Mouse (Mus musculus) right cerebral cortex, postnatal 25 days (tissue): ENCODE results near the gene Trim47.
A peak's percentile ranks its signal among the peaks of the same experiment; 100 is the strongest.

ENCODE experiments used
- DNase-seq: peaks from one replicate; pipeline ENCODE4 v3.0.0; 2022

Gene Trim47

DNA sequence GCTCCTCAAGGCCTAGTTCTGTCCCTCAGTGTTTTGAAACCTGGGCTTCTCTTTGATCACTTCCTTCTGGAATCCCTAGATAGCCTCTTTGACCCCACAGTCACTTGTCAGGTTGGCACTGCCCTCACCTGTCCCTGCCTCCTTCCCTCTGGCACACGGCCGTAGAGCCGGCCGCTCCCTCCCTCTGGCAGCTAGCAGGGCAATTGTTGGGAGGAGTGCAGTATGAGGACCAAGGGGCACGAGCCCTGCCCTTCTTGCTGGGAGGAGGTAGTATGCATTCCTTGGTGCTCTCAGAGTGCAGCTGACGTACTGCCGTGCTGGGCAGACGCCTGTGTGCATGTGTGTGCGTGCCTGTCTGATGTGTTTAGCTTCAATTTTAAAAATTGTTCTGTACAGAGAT, 66.4 kb downstream of the Trim47 start:
- DNase-seq: no peak

- DNase-seq: no peak
Observed at GRCm38 (mm10) chr11:116059691-116060025, 67.4 kb downstream of the Trim47 start.

GRCm38 (mm10) chr11:116058868-116059690, 67.9 kb downstream of the Trim47 start:
- no peak for DNase-seq

- peak; percentile 62 for DNase-seq
Observed at GRCm38 (mm10) chr11:116058022-116058614, 68.9 kb downstream of the Trim47 start.

DNA sequence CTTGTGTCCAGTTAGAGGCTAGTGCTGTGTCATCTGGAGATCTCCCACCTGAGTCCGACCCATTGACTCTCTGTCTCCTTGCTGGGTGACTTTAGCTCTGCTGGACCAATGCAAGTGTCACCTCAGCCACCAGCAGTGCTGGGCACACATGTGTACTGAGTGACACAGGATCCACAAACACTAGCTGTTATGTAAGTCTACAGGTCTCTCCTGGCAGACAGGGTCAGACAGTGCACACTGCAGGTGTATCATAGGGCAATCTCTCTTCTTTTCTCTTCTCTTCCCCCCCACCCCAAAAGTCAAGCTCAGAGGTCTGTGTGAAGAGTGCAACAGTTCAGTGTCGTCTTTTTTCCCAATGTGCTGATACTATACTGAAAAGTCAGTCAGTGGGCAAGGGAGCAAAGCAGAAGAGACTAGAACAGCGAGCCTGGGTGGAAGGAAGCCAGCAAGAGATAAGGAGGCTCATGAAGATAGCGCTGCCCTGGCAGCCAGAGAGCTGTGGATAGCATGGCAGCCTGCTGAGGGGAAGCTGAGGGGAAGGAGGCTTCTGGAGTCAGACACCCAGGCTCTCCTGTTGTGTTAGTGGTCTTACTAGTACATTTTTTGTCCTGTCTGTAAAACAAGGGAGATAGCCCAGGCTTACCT, 69.7 kb downstream of the Trim47 start:
- no peak for DNase-seq

DNA sequence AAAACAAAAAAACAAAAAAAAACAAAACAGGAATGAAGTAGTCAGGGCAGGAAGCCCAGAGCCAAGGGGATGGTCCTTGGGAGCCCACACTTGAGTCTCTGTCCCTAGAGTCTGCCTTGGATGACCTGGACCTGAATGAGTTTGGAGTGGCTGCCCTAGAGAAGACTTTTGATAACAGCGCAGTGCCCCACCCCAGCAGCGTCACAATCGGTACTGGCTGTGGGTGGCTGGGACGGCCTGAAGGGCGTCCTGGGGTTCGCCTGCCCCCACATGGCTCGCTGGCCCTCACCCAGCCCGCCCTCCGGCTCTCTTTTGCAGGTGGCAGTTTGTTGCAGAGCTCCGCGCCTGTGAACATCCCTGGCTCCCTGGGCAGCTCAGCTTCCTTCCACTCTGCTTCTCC, 71.1 kb downstream of the Trim47 start:
- DNase-seq: no peak
